Mouse (Mus musculus) forebrain, embryonic 16.5 days (tissue): ENCODE data around the gene Fzr1. TPM values are rescaled to one million over a fixed set of nuclear protein-coding genes. Genes with fewer than 3 reads are reported as not detected.

Experiments
- ATAC-seq: fragments of 200-750 bp; cut with Nextera tagmentation; 2 replicates; pipeline ENCODE4 v1.8.0; 2017; ENCODE audit warnings: mild to moderate bottlenecking, moderate library complexity
- H3K27ac ChIP-seq: fragments of 300-500 bp; sonication (generic); 2 replicates; pipeline ENCODE4 v1.5.1; 2014; ENCODE audit warnings: low read length, control low read depth
- H3K27me3 ChIP-seq: fragments of 300-500 bp; sonication (generic); replicated peaks from 2 replicates; pipeline ENCODE4 v1.6.1; 2014; ENCODE audit warnings: low read length; ENCODE audit not compliant: control insufficient read depth, insufficient read depth
- H3K36me3 ChIP-seq: fragments of 300-500 bp; sonication (generic); 2 replicates; pipeline ENCODE4 v1.6.1; 2014; ENCODE audit not compliant: control insufficient read depth, insufficient read depth
- H3K4me1 ChIP-seq: fragments of 300-500 bp; sonication (generic); replicated peaks from 2 replicates; pipeline ENCODE4 v1.6.1; 2014; ENCODE audit warnings: low read length; ENCODE audit not compliant: control insufficient read depth, insufficient read depth
- H3K4me2 ChIP-seq: fragments of 300-500 bp; sonication (generic); 2 replicates; pipeline ENCODE4 v1.6.1; 2014; ENCODE audit warnings: mild to moderate bottlenecking, low read length, control low read depth
- H3K4me3 ChIP-seq: fragments of 300-500 bp; sonication (generic); replicated peaks from 2 replicates; pipeline ENCODE4 v1.5.1; 2014; ENCODE audit warnings: mild to moderate bottlenecking, low read length, control low read depth
- H3K9ac ChIP-seq: fragments of 300-500 bp; sonication (generic); replicated peaks from 2 replicates; pipeline ENCODE4 v1.6.1; 2014; ENCODE audit warnings: low read depth, low read length, control low read depth
- H3K9me3 ChIP-seq: fragments of 300-500 bp; sonication (generic); 2 replicates; pipeline ENCODE4 v1.6.1; 2016; ENCODE audit warnings: low read length; ENCODE audit not compliant: control insufficient read depth
- WGBS: fragments of 180-500 bp; shearing (Covaris S2); extraction: QIAGEN DNeasy Blood & Tissue Kit; methylation state at CpG from one replicate; pipeline ENCODE4 v1.1.7; 2014; 5-methylcytosine and 5-hydroxymethylcytosine counted together
- polyA plus RNA-seq: library from polyadenylated mRNA; unstranded; fragments of >200 nt; fragmentation: Nextera tagmentation; extraction: Ambion mirVana; gene quantifications from 2 replicates; pipeline ENCODE4 v1.2.1, GENCODE M21; 2015

Fzr1 gene
- polyA plus RNA-seq, 1 experiment from 2014 or later, result 133 TPM

GRCm38 (mm10) chr10:81385603-81386306 is 7.4 kb upstream of the Fzr1 start:
- peaks cover 12% of the 10 kb centered on the region for H3K4me1 ChIP-seq
- 89% methylated on average over 22 of the region's 22 CpGs for WGBS
- H3K27me3 ChIP-seq, result no peaks in the 10 kb centered on the region

GRCm38 (mm10) chr10:81384605-81384982 is 6.3 kb upstream of the Fzr1 start:
- Histone ChIP-seq H3K36me3 (peaks cover 17% of the 10 kb centered on the region), H3K27ac (peak overlapping the region; percentile 87), H3K9ac (peak overlapping the region; percentile 74), H3K9me3 (no peaks in the 10 kb centered on the region), H3K27me3 (no peaks in the 10 kb centered on the region), H3K4me1 (peaks cover 12% of the 10 kb centered on the region), H3K4me3 (peak overlapping the region; percentile 92), H3K4me2 (peak overlapping the region; percentile 88)
- peak; percentile 10 for ATAC-seq
- under 1% methylated on average over 19 of the region's 19 CpGs for WGBS

More at GRCm38 (mm10) chr10:81385603-81386306, 7.4 kb upstream of the Fzr1 start:
- Histone ChIP-seq H3K9me3 (no peaks in the 10 kb centered on the region), H3K36me3 (peaks cover 17% of the 10 kb centered on the region), H3K9ac (no peak overlapping the region), H3K27ac (no peak overlapping the region), H3K4me2 (peak overlapping the region; percentile 88), H3K4me3 (no peak overlapping the region)
- no peak for ATAC-seq

- Histone ChIP-seq H3K4me3 (peak within 1 kb of the TSS; percentile 92), H3K27me3 (no peaks in the 10 kb centered on the region), H3K36me3 (peaks cover 17% of the 10 kb centered on the region), H3K4me1 (peaks cover 13% of the 10 kb centered on the region), H3K27ac (peak within 1 kb of the TSS; percentile 87), H3K9me3 (no peaks in the 10 kb centered on the region), H3K9ac (peak within 1 kb of the TSS; percentile 74), H3K4me2 (peak within 1 kb of the TSS; percentile 88)
- WGBS, result 5% methylated on average over 50 of the region's 54 CpGs
- peak; percentile 96 for ATAC-seq
Observed at GRCm38 (mm10) chr10:81383802-81384604, 5.7 kb upstream of the Fzr1 start, which contains the start of the genes Dohh and Gm48551. Dohh (plus strand) TSS chr10:81384428. Gm48551 (plus strand) TSS chr10:81384466.

GRCm38 (mm10) chr10:81382039-81382438 is 3.7 kb upstream of the Fzr1 start:
- WGBS, result 88% methylated on average over 5 of the region's 5 CpGs
- no peak overlapping the region for H3K4me3 ChIP-seq

GRCm38 (mm10) chr10:81379809-81380378 is 1.6 kb upstream of the Fzr1 start:
- Histone ChIP-seq H3K9ac (no peak overlapping the region), H3K4me3 (no peak overlapping the region), H3K36me3 (no peaks in the 10 kb centered on the region), H3K27me3 (no peaks in the 10 kb centered on the region), H3K4me2 (no peak overlapping the region), H3K4me1 (peaks cover 25% of the 10 kb centered on the region), H3K9me3 (no peaks in the 10 kb centered on the region), H3K27ac (no peak overlapping the region)
- ATAC-seq, result no peak
- 89% methylated on average over 6 of the region's 6 CpGs for WGBS

More at GRCm38 (mm10) chr10:81382039-81382438, 3.7 kb upstream of the Fzr1 start:
- H3K4me1 ChIP-seq, result peaks cover 21% of the 10 kb centered on the region
- H3K9me3 ChIP-seq, result no peaks in the 10 kb centered on the region
- no peak overlapping the region for H3K4me2 ChIP-seq
- H3K9ac ChIP-seq, result no peak overlapping the region
- H3K36me3 ChIP-seq, result peaks cover 6% of the 10 kb centered on the region
- no peaks in the 10 kb centered on the region for H3K27me3 ChIP-seq
- no peak overlapping the region for H3K27ac ChIP-seq
- ATAC-seq, result no peak

DNA sequence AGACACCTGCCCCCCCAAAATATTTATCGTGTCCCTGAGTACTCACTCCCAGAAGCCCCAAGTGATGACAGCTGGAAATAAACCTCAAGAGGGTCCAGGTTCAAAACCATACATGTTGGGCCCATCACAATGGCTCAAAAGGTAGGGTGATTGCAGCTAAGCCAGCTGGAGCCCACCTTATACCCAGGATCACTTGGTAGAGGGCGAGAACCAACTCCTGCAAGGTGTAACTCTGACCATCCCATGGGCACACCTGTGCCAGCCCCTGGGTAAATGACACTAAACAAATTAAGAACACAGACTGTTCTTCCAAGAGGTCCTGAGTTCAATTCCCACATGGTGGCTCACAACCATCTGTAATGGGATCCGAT is 852 bp upstream of the Fzr1 start:
- Histone ChIP-seq H3K9ac (peak overlapping the region; percentile 40; the same call in 1 of the 2 replicates), H3K36me3 (no peaks in the 10 kb centered on the region), H3K4me3 (peak overlapping the region; percentile 78), H3K4me2 (peak overlapping the region; percentile 66), H3K4me1 (peaks cover 24% of the 10 kb centered on the region), H3K9me3 (no peaks in the 10 kb centered on the region), H3K27ac (peak overlapping the region; percentile 69), H3K27me3 (no peaks in the 10 kb centered on the region)
- WGBS, result 53% methylated on average over 3 of the region's 3 CpGs
- ATAC-seq, result peak; percentile 4; the same call in 1 of the 2 replicates

- Histone ChIP-seq H3K4me1 (peaks cover 24% of the 10 kb centered on the region), H3K4me3 (peak overlapping the region; percentile 78), H3K9me3 (no peaks in the 10 kb centered on the region), H3K27me3 (no peaks in the 10 kb centered on the region), H3K36me3 (no peaks in the 10 kb centered on the region), H3K4me2 (peak overlapping the region; percentile 66), H3K27ac (peak overlapping the region; percentile 69), H3K9ac (peak overlapping the region; percentile 40)
- peak; percentile 97 for ATAC-seq
- WGBS, result under 1% methylated on average over 46 of the region's 46 CpGs
Observed at GRCm38 (mm10) chr10:81378553-81379182, 352 bp upstream of the Fzr1 start.

GRCm38 (mm10) chr10:81377362-81377664 is 1.0 kb downstream of the Fzr1 start:
- Histone ChIP-seq H3K9ac (peak overlapping the region; percentile 88), H3K27me3 (no peaks in the 10 kb centered on the region), H3K4me1 (peaks cover 24% of the 10 kb centered on the region), H3K36me3 (0 out of 2 replicates have a peak, but pooled peaks cover 2% of the 10 kb centered on the region), H3K27ac (no peak overlapping the region), H3K4me3 (peak overlapping the region; percentile 78), H3K4me2 (peak overlapping the region; percentile 89), H3K9me3 (no peaks in the 10 kb centered on the region)
- ATAC-seq, result no peak
- 49% methylated on average over 2 of the region's 2 CpGs for WGBS
